Mouse (Mus musculus) thymus, postnatal 4 days (tissue): ENCODE results near the gene Zbtb17.

Experiments
- DNase-seq: peaks from one replicate; pipeline ENCODE4 v3.0.0; 2021

Gene Zbtb17

GRCm38 (mm10) chr4:141444451-141445327 is at the start of gene Zbtb17:
TSS of gene Zbtb17 (plus strand) at chr4:141444654.
- DNase-seq, result peak; percentile 96

GRCm38 (mm10) chr4:141394751-141395150 is 49.7 kb upstream of the Zbtb17 start:
- DNase-seq, result peak; percentile 51

- DNase-seq, result no peak
Observed at GRCm38 (mm10) chr4:141397861-141398260, 46.6 kb upstream of the Zbtb17 start.

- DNase-seq, result no peak
Observed at GRCm38 (mm10) chr4:141398545-141398944, 45.9 kb upstream of the Zbtb17 start, which contains the start of gene Clcnka. TSS of gene Clcnka (minus strand) at chr4:141398724.

- no peak for DNase-seq
Observed at GRCm38 (mm10) chr4:141400171-141400570, 44.3 kb upstream of the Zbtb17 start.

GRCm38 (mm10) chr4:141404518-141405313 is 39.7 kb upstream of the Zbtb17 start:
- peak; percentile 90 for DNase-seq

GRCm38 (mm10) chr4:141405314-141405622 is 39.2 kb upstream of the Zbtb17 start:
- no peak for DNase-seq

GRCm38 (mm10) chr4:141406516-141407299 is 37.7 kb upstream of the Zbtb17 start:
- DNase-seq, result peak; percentile 70

- no peak for DNase-seq
Observed at GRCm38 (mm10) chr4:141408577-141408976, 35.9 kb upstream of the Zbtb17 start.

- DNase-seq, result peak; percentile 59
Observed at GRCm38 (mm10) chr4:141411430-141411992, 32.9 kb upstream of the Zbtb17 start.

- no peak for DNase-seq
Observed at GRCm38 (mm10) chr4:141415924-141416323, 28.5 kb upstream of the Zbtb17 start, which contains the start of gene Clcnkb. TSS of gene Clcnkb (minus strand) at chr4:141416014.

- no peak for DNase-seq
Observed at GRCm38 (mm10) chr4:141419398-141420191, 24.9 kb upstream of the Zbtb17 start.

GRCm38 (mm10) chr4:141420192-141420829 is 24.1 kb upstream of the Zbtb17 start, which contains the start of gene Hspb7:
TSS of gene Hspb7 (plus strand) at chr4:141420779.
- no peak for DNase-seq

- no peak for DNase-seq
Observed at GRCm38 (mm10) chr4:141420886-141421285, 23.6 kb upstream of the Zbtb17 start.

GRCm38 (mm10) chr4:141421423-141421822 is 23.0 kb upstream of the Zbtb17 start:
- no peak for DNase-seq

- no peak for DNase-seq
Observed at GRCm38 (mm10) chr4:141422841-141423240, 21.6 kb upstream of the Zbtb17 start.

GRCm38 (mm10) chr4:141423288-141423687 is 21.2 kb upstream of the Zbtb17 start:
- no peak for DNase-seq

- DNase-seq, result no peak
Observed at GRCm38 (mm10) chr4:141423691-141424431, 20.6 kb upstream of the Zbtb17 start.

- peak; percentile 49 for DNase-seq
Observed at GRCm38 (mm10) chr4:141425484-141426479, 18.7 kb upstream of the Zbtb17 start.
